Comparison of ENCODE assay signal across 20 mouse cellular contexts in the genomic region with DNA sequence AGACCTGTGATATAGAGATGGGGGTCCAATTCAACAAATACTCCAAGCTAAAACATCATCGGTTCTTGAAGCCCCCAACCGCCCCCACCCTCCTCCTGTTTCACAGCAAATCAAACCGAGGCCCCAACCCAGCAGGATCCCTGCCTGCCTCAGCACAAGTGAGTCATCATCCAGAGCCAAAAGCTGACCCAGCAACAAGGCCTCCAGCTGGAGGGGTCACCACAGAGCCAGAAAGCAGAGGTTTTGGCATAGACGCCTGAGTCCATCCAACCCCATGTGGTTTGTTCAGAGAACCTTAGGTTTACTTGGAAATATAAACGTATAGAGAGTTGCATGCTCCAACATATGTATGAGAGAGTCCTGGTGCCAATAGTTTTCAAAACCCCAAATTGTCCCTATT.
"Had no signal": no experiment of that assay in that cellular context is flagged by ENCODE, and none has a peak within 500 bp of the region (broad histone marks: within the 10 kb centered on the region; RNA-seq: fewer than 3 reads in every experiment).

No protein-coding gene starts in this region.

- H3K27me3 ChIP-seq: hindbrain, embryonic 12.5 days; intestine, embryonic 15.5 days; limb, embryonic 12.5 days had no signal

- H3K9me3 ChIP-seq: heart, embryonic 10.5 days; heart, embryonic 12.5 days; hindbrain, embryonic 10.5 days; hindbrain, embryonic 12.5 days; intestine, embryonic 15.5 days; limb, embryonic 10.5 days; limb, embryonic 12.5 days had no signal

- H3K9ac ChIP-seq: forebrain, postnatal 0 days; heart, embryonic 12.5 days; hindbrain, embryonic 12.5 days; hindbrain, embryonic 14.5 days; intestine, embryonic 15.5 days; limb, embryonic 12.5 days had no signal

- H3K36me3 ChIP-seq: heart, embryonic 10.5 days; heart, embryonic 12.5 days; hindbrain, embryonic 10.5 days; hindbrain, embryonic 12.5 days; intestine, embryonic 15.5 days; limb, embryonic 10.5 days; limb, embryonic 12.5 days had no signal

- ATAC-seq: forebrain, postnatal 0 days; hindbrain, embryonic 16.5 days; inflammation-experienced regulatory T-cells, adult 6 months had no signal

- DNase-seq: forebrain, postnatal 0 days; gastrocnemius, adult 2 months; gastrocnemius, postnatal 10 days; gastrocnemius, postnatal 25 days; heart, adult 18-20 months; heart, postnatal 4 days; kidney, postnatal 10 days; liver had no signal

- H3K4me1 ChIP-seq: heart, embryonic 12.5 days; hindbrain, embryonic 10.5 days; intestine, embryonic 15.5 days; limb, embryonic 12.5 days had no signal

- H3K27ac ChIP-seq: gastrocnemius, adult 2 months; heart, embryonic 10.5 days; hindbrain, embryonic 10.5 days; hindbrain, embryonic 12.5 days; hindbrain, embryonic 14.5 days; intestine, embryonic 15.5 days; layer of hippocampus, adult 2 months; left cerebral cortex, adult 2 months; limb, embryonic 10.5 days; limb, embryonic 12.5 days had no signal

- H3K4me2 ChIP-seq: heart, embryonic 12.5 days; hindbrain, embryonic 12.5 days; hindbrain, embryonic 14.5 days; intestine, embryonic 15.5 days; limb, embryonic 12.5 days had no signal

- H3K4me3 ChIP-seq: gastrocnemius, adult 2 months; heart, embryonic 10.5 days; heart, embryonic 12.5 days; hindbrain, embryonic 10.5 days; hindbrain, embryonic 12.5 days; intestine, embryonic 15.5 days; layer of hippocampus, adult 2 months; left cerebral cortex, adult 2 months; limb, embryonic 10.5 days; limb, embryonic 12.5 days had no signal
